Mouse (Mus musculus) megakaryocyte, embryonic 14.5 days (primary cell): ENCODE data around the gene Cd3e.

Experiments
- FLI1 ChIP-seq: IDR thresholded peaks from 2 replicates; pipeline ENCODE4 v1.6.1; 2012; ENCODE audit warnings: low read length, inconsistent platforms, mixed read lengths
- GATA1 ChIP-seq: IDR thresholded peaks from 3 replicates; pipeline ENCODE4 v1.6.1; 2012; ENCODE audit warnings: mixed read lengths, low read length, inconsistent platforms, borderline replicate concordance

DNA sequence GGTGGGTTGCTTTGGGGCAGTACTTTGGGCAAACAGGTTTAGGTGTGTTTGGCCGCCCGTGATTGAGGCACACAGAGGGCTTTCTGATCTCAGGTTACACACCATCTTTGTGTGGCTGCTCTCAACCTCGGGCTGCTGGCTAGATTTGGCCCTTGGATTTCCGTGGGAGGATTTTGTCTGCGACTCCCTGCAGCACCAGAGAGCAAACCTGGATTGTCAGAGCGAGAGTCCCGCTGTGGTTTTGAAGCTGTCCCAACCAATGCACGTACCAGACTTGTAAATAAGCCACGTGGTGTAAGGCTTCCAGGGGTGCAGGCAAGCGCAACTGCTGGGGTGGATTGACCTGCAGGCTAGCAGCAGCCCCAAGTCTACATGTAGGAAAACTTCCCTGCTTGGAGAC, 33.5 kb upstream of the Cd3e start:
- TF ChIP-seq GATA1 (no peak), FLI1 (no peak)
